Mouse (Mus musculus): ENCODE results near the gene Il6ra. TPM values are rescaled to one million over a fixed set of nuclear protein-coding genes. Genes with fewer than 3 reads are reported as not detected.
"Not testable (repeated sequence)": the region's sequence is repeated elsewhere in the genome, so short reads cannot be mapped to it uniquely, and the experiment has no call there.

Il6ra gene
- total RNA-seq, 2 experiments from 2014 or later = 3.6 to 4.7 TPM

- intact Hi-C loops (cut with DNase I); DNase-seq (ENCODE audit: low spot score in 2 of 2): not testable (repeated sequence)
Measured at GRCm38 (mm10) chr3:89863276-89863675, 49.7 kb downstream of the Il6ra start.

GRCm38 (mm10) chr3:89862182-89862761 is 50.7 kb downstream of the Il6ra start:
- DNase-seq (ENCODE audit: low spot score in 2 of 2) = no peak
- intact Hi-C loops (cut with DNase I) = no loop called here

GRCm38 (mm10) chr3:89861070-89861469 is 51.9 kb downstream of the Il6ra start:
- intact Hi-C loops (cut with DNase I) = no loop called here
- DNase-seq (ENCODE audit: low spot score in 2 of 2) = peak; percentile 35 to 58

DNA sequence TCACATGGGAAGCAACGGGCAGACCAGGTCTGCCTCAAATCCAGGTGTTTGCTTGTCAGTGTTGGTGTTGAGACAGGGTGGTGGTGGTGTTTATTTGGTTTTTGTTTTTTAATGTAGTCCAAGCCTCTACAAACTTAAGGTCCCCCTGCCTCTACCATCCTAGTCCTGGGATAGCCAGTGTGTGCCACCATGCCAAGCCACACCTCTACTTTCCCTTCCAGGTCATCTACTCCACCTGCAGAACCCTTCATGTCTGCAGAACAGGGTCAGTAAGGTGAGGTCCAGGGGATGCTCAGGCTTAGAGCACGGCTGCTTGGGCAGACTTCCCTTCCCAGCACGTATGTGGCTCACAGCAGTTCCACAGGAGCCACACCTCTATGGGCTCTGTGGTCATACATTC is 52.7 kb downstream of the Il6ra start:
- intact Hi-C loops (cut with DNase I) = no loop called here
- DNase-seq (ENCODE audit: low spot score in 2 of 2) = no peak

DNA sequence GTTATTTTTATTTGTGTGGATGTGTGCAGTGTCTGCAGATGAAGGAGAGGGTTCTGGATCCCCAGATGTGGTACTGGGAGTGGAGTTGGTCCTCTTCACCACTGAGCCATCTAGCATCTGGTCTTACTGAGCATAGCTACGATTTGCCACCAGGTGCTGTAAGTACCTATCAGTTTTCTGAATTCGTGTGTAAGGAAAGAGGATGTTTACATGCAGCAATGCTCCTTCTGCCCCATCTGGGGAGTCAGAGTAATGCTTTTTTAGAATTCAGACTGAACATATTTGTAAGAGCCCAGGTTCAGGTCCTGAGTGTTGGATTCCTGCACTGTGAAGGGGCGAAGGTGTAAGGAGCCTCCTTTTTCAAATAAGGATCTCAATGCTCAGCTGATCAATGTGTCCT is 53.1 kb downstream of the Il6ra start:
- no peak for DNase-seq (ENCODE audit: low spot score in 2 of 2)
- intact Hi-C loops (cut with DNase I) = loop anchor here (2.0 to 10.0 kb wide), 4 partner anchors 75 to 405 kb away; partner anchors contain the start of genes Adar and Pmvk

DNA sequence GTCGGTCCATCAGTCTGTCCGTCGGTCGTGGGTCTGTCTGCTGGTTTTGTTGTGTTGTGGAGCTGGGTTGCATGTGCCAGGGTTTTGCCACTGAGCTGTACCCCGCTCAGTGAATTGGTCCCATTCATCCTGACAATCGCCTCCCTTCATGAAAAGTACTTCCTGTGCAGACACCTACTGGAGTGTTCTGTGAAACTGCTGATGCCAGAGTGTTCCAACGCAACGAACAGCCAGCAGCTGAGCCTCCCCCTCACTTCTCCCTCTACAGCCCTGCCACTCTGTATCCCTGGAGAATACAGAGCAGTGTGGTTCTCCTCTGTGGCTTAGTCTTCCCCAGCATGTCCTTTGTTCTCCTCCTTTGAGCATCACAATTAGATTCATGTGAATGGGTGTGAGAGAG is 54.1 kb downstream of the Il6ra start:
- intact Hi-C loops (cut with DNase I) = loop anchor here (2.0 to 10.0 kb wide), 4 partner anchors 74 to 404 kb away; partner anchors contain the start of genes Adar and Pmvk
- peak; percentile 80 to 95 for DNase-seq (ENCODE audit: low spot score in 2 of 2)

DNA sequence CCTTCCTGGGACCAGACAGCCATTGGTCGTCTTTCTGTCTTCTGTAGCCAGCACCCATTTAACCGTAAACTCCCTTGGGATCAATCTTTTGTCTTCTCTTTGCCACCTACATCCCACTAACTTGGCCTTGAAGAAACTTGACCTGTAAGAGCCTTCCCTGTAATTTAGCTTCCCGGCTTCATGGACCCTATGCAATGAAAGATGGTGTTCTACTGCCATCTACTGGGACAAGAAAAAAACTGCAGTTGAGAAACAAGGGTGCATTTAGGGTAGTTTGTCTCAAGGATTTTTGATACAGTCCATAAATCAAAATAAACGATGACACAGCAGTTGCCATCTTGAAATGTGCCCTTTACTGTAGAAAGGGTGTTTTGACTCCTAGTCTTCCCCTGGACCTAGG is 54.9 kb downstream of the Il6ra start:
- peak; percentile 26 to 61 for DNase-seq (ENCODE audit: low spot score in 2 of 2)
- intact Hi-C loops (cut with DNase I) = loop anchor here (2.0 to 10.0 kb wide), 4 partner anchors 73 to 403 kb away; partner anchors contain the start of genes Adar and Pmvk

DNA sequence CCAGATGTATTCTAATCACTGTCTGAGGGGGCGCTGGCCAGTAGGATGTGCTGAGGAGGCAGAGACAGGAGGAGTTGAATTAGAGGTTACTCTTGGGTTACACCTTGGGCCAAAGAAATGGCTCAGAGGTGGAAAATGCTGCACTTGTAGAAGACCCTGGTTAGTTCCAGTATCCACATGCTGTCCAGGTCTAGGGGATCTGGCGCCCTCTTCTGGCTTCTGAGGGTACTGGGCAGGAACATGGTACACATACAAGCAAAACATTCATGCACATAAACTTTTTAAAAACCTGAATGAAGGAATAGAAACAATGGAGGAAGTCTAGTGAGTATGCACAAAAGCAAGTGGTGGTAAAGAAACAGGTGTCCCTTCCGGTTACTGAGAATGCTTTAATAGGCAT is 55.6 kb downstream of the Il6ra start:
- intact Hi-C loops (cut with DNase I) = loop anchor here (10.0 kb wide), 3 partner anchors 143 to 403 kb away; partner anchors contain the start of genes Adar and Pmvk
- no peak for DNase-seq (ENCODE audit: low spot score in 2 of 2)

GRCm38 (mm10) chr3:89853752-89854151 is 59.2 kb downstream of the Il6ra start:
- DNase-seq (ENCODE audit: low spot score in 2 of 2) = no peak
- intact Hi-C loops (cut with DNase I) = loop anchor here (10.0 kb wide), 3 partner anchors 139 to 399 kb away; partner anchors contain the start of genes Adar and Pmvk

- intact Hi-C loops (cut with DNase I) = no loop called here
- DNase-seq (ENCODE audit: low spot score in 2 of 2) = no peak
Measured at GRCm38 (mm10) chr3:89848083-89848482, 64.9 kb downstream of the Il6ra start.

GRCm38 (mm10) chr3:89847596-89847995 is 65.4 kb downstream of the Il6ra start:
- intact Hi-C loops (cut with DNase I) = no loop called here
- DNase-seq (ENCODE audit: low spot score in 2 of 2) = no peak

DNA sequence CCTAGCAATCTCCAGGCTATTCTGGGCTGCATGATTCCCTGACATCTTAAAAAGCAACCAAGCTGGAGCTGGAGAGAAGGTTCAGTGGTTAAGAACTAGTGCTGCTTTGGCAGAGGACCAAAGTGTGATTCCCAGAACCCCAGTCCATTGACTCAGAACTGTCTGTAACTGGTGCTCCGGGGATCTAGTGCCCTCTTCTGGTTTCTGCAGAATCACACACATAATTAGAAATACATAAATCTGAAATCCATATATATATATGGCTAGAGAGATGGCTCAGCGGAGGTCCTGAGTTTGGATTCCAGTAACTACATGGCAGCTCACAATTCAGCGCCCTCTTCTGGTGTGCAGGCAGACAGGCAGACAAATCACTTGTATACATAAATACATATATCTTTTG is 65.9 kb downstream of the Il6ra start:
- intact Hi-C loops (cut with DNase I) = no loop called here
- no peak for DNase-seq (ENCODE audit: low spot score in 2 of 2)

GRCm38 (mm10) chr3:89845814-89846213 is 67.2 kb downstream of the Il6ra start:
- DNase-seq (ENCODE audit: low spot score in 2 of 2) = no peak
- intact Hi-C loops (cut with DNase I) = no loop called here

DNA sequence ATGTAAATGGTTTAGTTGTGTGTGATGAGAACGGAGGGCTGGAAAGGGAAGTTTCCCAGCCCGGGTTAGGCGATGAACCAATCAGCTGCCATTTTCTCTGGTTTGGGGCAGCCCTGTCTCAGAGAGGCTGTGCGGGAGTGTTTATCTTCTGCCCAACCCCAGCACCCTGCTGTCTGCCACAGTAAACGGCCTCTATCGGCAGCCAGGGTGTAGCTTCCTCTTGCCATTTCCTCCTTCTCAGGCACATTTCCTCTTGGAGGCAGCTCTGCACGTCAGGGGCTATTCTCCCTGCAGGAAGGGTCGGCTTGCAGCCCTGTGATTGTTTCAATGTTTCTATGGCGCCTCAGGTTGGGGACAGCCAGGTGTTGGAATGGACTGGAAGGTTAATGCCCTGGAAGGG is 69.8 kb downstream of the Il6ra start:
- DNase-seq (ENCODE audit: low spot score in 2 of 2) = no peak

DNA sequence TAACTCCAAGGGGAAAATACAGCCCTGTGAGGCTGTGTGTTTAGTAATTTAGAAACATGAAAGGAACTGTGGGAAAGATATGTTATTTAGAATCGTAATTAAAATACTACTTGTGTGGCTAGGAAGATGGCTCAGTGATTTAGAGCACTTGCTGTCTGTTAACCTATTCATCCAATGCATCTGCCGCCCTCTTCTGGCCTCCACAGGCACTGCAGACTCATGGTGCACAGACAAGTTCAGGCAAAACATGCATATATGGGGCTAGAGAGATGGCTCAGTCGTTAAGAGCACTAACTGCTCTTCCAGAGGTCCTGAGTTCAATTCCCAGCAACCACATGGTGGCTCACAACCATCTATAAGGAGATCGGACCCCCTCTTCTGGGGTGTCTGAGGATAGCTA is 70.7 kb downstream of the Il6ra start:
- intact Hi-C loops (cut with DNase I) = no loop called here
- DNase-seq (ENCODE audit: low spot score in 2 of 2) = peak; percentile 28 to 67

More for the DNA sequence above, 69.8 kb downstream of the Il6ra start:
- intact Hi-C loops (cut with DNase I) = no loop called here

DNA sequence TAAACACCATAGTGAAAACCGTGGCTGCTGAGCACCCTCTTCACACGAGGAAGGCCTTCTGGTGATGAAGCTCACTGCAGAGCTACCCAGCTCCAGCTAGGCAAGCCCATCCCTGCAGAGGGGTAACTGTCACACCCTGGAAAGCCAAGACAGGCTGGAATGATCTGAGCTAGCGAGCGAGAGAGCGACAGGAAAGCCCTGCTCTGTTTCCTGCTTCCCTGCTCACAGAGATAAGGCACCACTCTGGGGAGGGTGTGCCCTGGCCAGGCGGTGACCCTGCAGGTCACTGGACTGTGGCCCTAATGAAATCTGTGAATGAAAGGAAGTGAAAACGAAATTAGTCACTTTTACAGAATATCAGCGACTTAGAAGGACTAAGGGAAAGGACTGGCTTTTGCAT is 77.6 kb downstream of the Il6ra start:
- intact Hi-C loops (cut with DNase I) = no loop called here
- DNase-seq (ENCODE audit: low spot score in 2 of 2) = no peak

- no peak for DNase-seq (ENCODE audit: low spot score in 2 of 2)
- intact Hi-C loops (cut with DNase I) = no loop called here
Measured at GRCm38 (mm10) chr3:89830815-89831591, 82.0 kb downstream of the Il6ra start, which contains the start of gene She. She (plus strand) TSS chr3:89831370.

DNA sequence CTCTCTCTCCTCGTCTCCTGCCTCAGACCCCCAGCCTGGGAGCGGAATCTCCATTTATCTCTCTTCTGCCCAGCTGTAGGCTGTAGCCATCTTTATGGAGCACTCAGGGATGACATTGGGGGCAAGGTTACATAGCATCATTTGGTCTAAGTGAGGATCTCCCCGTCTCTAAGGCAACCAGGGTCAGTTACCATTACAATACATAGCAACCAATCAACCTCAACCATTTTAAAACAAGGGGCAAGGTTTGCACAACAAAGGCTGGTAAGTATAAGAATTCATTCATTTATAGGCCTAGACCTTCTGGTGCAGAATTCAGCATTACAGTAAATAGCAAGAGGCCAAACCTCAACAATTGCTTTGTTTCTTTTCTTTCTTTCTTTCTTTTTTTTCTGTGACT is 86.7 kb downstream of the Il6ra start:
- no peak for DNase-seq (ENCODE audit: low spot score in 2 of 2)
- intact Hi-C loops (cut with DNase I) = no loop called here

GRCm38 (mm10) chr3:89823594-89823993 is 89.4 kb downstream of the Il6ra start:
- intact Hi-C loops (cut with DNase I) = no loop called here
- DNase-seq (ENCODE audit: low spot score in 2 of 2) = no peak

- DNase-seq (ENCODE audit: low spot score in 2 of 2) = no peak
Measured at GRCm38 (mm10) chr3:89821548-89822480, 91.2 kb downstream of the Il6ra start.

More at GRCm38 (mm10) chr3:89821548-89822480, 91.2 kb downstream of the Il6ra start:
- intact Hi-C loops (cut with DNase I) = no loop called here

All from left cerebral cortex, postnatal 14 days (tissue).